Mouse (Mus musculus): ENCODE results near the gene Phkb. TPM values are rescaled to one million over a fixed set of nuclear protein-coding genes. Genes with fewer than 3 reads are reported as not detected.

Phkb gene
- total and polyA plus RNA-seq, 3 experiments: 20.9 to 25.4 (median 23.5) TPM

- dilution Hi-C loops (cut with MboI; ENCODE audit: extremely low pct_ligation_motif_present, extremely low pct_unique_long_range_greater_than_20kb, low sequenced_read_pairs): no loop called here
Observed at GRCm38 (mm10) chr8:86058618-86059017, 217.9 kb downstream of the Phkb start.

DNA sequence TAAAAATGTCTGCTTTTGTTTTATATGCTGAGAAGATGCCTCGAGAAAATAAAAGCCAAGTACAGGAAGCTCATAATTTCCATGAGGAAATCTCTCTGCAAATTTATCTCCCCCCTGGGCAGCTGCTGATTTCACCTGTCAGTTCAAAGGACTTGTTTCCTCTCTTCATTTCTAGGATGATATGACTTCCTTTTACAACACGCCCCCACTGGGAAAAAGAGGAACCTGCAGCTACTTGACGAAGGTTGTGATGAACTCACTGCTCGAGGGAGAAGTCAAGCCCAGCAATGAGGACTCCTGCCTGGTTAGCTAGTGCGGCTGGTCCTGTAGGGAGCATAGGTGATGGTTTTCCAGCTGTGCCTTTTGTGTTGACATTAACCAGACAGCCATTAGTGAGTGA is 218.4 kb downstream of the Phkb start:
- H3K4me2 ChIP-seq (ENCODE audit: insufficient read depth, low read depth, poor library complexity, severe bottlenecking): no peak overlapping the region
- H3K9me3 ChIP-seq (replicated peaks; ENCODE audit: low read length): no peaks in the 10 kb centered on the region
- in situ Hi-C loops (cut with MboI; ENCODE audit: low pct_ligation_motif_present, low pct_unique_long_range_greater_than_20kb, low sequenced_read_pairs) (no loop called here), dilution Hi-C loops (cut with MboI; ENCODE audit: extremely low pct_ligation_motif_present, extremely low pct_unique_long_range_greater_than_20kb, low sequenced_read_pairs) (no loop called here)
- DNase-seq (ENCODE audit: extremely low read depth): peak; percentile 40
- no peak overlapping the region for H3K27ac ChIP-seq (ENCODE audit: insufficient read depth, low read depth)
- no peak overlapping the region for H3K9ac ChIP-seq (ENCODE audit: insufficient read depth, low read depth)
- H3K4me1 ChIP-seq (ENCODE audit: control insufficient read depth in 1 of 2, insufficient read depth in 2 of 2): peaks cover 0 to 5% of the 10 kb centered on the region in 2 experiments; a peak in 1 of 4 replicates
- no peaks in the 10 kb centered on the region for H3K27me3 ChIP-seq (replicated peaks)
- H3K4me3 ChIP-seq (replicated peaks in 1 of 3; ENCODE audit: low read depth in 2 of 3, low read length in 2 of 3, poor library complexity in 1 of 3): no peak overlapping the region
- H3K36me3 ChIP-seq (replicated peaks in 1 of 2; ENCODE audit: control insufficient read depth in 1 of 2, insufficient read depth in 1 of 2, low read length in 1 of 2): peaks cover 18 to 63% of the 10 kb centered on the region in 2 experiments
- TF ChIP-seq CTCF (conservative IDR thresholded peaks at IDR 0.05 in 1 of 2, IDR thresholded peaks at IDR 0.05 in 1 of 2; ENCODE audit: low read depth in 2 of 2, low read length in 2 of 2): peak in 1 of 2 experiments; percentile 18; a peak in 1 of 4 replicates
- no peak for TF ChIP-seq ZNF384 (IDR thresholded peaks at IDR 0.05; ENCODE audit: low read depth, low read length)
- no peak for TF ChIP-seq SIN3A (IDR thresholded peaks at IDR 0.05; ENCODE audit: low read length)
- H3K79me2 ChIP-seq (replicated peaks; ENCODE audit: control insufficient read depth, extremely low read depth, insufficient read depth, poor library complexity, severe bottlenecking): no peaks in the 10 kb centered on the region

More at GRCm38 (mm10) chr8:86058618-86059017, 217.9 kb downstream of the Phkb start:
- H3K4me3 ChIP-seq (replicated peaks in 1 of 3; ENCODE audit: low read depth in 2 of 3, low read length in 2 of 3, poor library complexity in 1 of 3): no peak overlapping the region
- H3K4me2 ChIP-seq (ENCODE audit: insufficient read depth, low read depth, poor library complexity, severe bottlenecking): no peak overlapping the region
- no peaks in the 10 kb centered on the region for H3K27me3 ChIP-seq (replicated peaks)
- peaks cover 0 to 5% of the 10 kb centered on the region in 2 experiments; a peak in 1 of 4 replicates for H3K4me1 ChIP-seq (ENCODE audit: control insufficient read depth in 1 of 2, insufficient read depth in 2 of 2)
- H3K9ac ChIP-seq (ENCODE audit: insufficient read depth, low read depth): no peak overlapping the region
- TF ChIP-seq UBTF (IDR thresholded peaks at IDR 0.05; ENCODE audit: low read depth, low read length): no peak
- H3K27ac ChIP-seq (ENCODE audit: insufficient read depth, low read depth): no peak overlapping the region
- DNase-seq (ENCODE audit: extremely low read depth): no peak
- H3K36me3 ChIP-seq (replicated peaks in 1 of 2; ENCODE audit: control insufficient read depth in 1 of 2, insufficient read depth in 1 of 2, low read length in 1 of 2): peaks cover 18 to 63% of the 10 kb centered on the region in 2 experiments
- in situ Hi-C loops (cut with MboI; ENCODE audit: low pct_ligation_motif_present, low pct_unique_long_range_greater_than_20kb, low sequenced_read_pairs): no loop called here
- H3K9me3 ChIP-seq (replicated peaks; ENCODE audit: low read length): no peaks in the 10 kb centered on the region
- no peaks in the 10 kb centered on the region for H3K79me2 ChIP-seq (replicated peaks; ENCODE audit: control insufficient read depth, extremely low read depth, insufficient read depth, poor library complexity, severe bottlenecking)

- DNase-seq (ENCODE audit: extremely low read depth): no peak
- Histone ChIP-seq H3K36me3 (replicated peaks in 1 of 2; ENCODE audit: control insufficient read depth in 1 of 2, insufficient read depth in 1 of 2, low read length in 1 of 2) (peaks cover 3 to 43% of the 10 kb centered on the region in 2 experiments), H3K4me3 (replicated peaks in 1 of 3; ENCODE audit: low read depth in 2 of 3, low read length in 2 of 3, poor library complexity in 1 of 3) (no peak overlapping the region), H3K9ac (ENCODE audit: insufficient read depth, low read depth) (no peak overlapping the region), H3K9me3 (replicated peaks; ENCODE audit: low read length) (no peaks in the 10 kb centered on the region), H3K4me2 (ENCODE audit: insufficient read depth, low read depth, poor library complexity, severe bottlenecking) (no peak overlapping the region), H3K4me1 (ENCODE audit: control insufficient read depth in 1 of 2, insufficient read depth in 2 of 2) (peaks cover 0 to 5% of the 10 kb centered on the region in 2 experiments; a peak in 1 of 4 replicates), H3K27ac (ENCODE audit: insufficient read depth, low read depth) (no peak overlapping the region), H3K79me2 (replicated peaks; ENCODE audit: control insufficient read depth, extremely low read depth, insufficient read depth, poor library complexity, severe bottlenecking) (no peaks in the 10 kb centered on the region), H3K27me3 (replicated peaks) (no peaks in the 10 kb centered on the region)
- dilution Hi-C loops (cut with MboI; ENCODE audit: extremely low pct_ligation_motif_present, extremely low pct_unique_long_range_greater_than_20kb, low sequenced_read_pairs): no loop called here
- TF ChIP-seq CHD2 (IDR thresholded peaks at IDR 0.05; ENCODE audit: low read length) (no peak), ELF1 (IDR thresholded peaks at IDR 0.05; ENCODE audit: low read depth, low read length) (no peak), RAD21 (IDR thresholded peaks at IDR 0.05; ENCODE audit: low read depth, low read length) (no peak), JUN (IDR thresholded peaks at IDR 0.05; ENCODE audit: insufficient read depth, low read depth, low read length) (no peak), SMC3 (IDR thresholded peaks at IDR 0.05; ENCODE audit: low read depth, low read length) (no peak), MEF2A (IDR thresholded peaks at IDR 0.05; ENCODE audit: borderline replicate concordance, low read depth, low read length) (no peak), MXI1 (IDR thresholded peaks at IDR 0.05; ENCODE audit: low read depth, low read length) (no peak)
- in situ Hi-C loops (cut with MboI; ENCODE audit: low pct_ligation_motif_present, low pct_unique_long_range_greater_than_20kb, low sequenced_read_pairs): no loop called here
Observed at GRCm38 (mm10) chr8:86063411-86063810, 222.7 kb downstream of the Phkb start.
